Comparison of ENCODE assay signal across 9 mouse cellular contexts in the genomic region with DNA sequence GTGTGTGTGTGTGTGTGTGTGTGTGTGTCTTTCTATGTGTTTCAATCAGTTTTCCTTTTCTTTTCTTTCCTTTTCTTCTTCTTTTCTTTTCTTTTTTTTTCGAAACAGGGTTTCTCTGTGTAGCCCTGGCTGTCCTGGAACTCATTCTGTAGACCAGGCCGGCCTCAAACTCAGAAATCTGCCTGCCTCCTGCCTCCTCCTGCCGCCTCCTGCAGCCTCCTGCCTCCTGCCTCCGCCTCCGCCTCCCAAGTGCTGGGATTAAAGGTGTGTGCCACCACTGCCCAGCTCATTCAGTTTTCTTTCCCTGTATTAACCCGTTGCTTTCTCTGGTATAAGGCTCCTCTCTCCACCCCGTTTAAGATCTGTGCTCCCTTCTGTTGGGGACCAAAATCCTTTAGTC.
"Had no signal": no experiment of that assay in that cellular context is flagged by ENCODE, and none has a peak within 500 bp of the region (broad histone marks: within the 10 kb centered on the region; RNA-seq: fewer than 3 reads in every experiment).

No protein-coding gene starts in this region.

- DNase-seq: lung, adult 18-20 months; lung, embryonic 14.5 days; lung, postnatal 10 days; midbrain, embryonic 14.5 days; retina, postnatal 1 day; right cerebral cortex, adult 18-20 months; spleen, adult 18-20 months; thymus, adult 2 months; thymus, postnatal 25 days had no signal
